Mouse (Mus musculus) ES-Bruce4 (cell line): ENCODE data around the gene Samd15.
"Not testable (repeated sequence)": the region's sequence is repeated elsewhere in the genome, so short reads cannot be mapped to it uniquely, and the experiment has no call there.

ENCODE experiments used
- CTCF ChIP-seq: IDR thresholded peaks from one replicate; pipeline ENCODE4 v1.8.1; 2011; ENCODE audit warnings: low read depth, low read length
- EP300 ChIP-seq: IDR thresholded peaks from 2 replicates; pipeline ENCODE4 v1.6.1; 2011; ENCODE audit warnings: low read depth, low read length; ENCODE audit not compliant: insufficient read depth
- POLR2A ChIP-seq: IDR thresholded peaks from one replicate; pipeline ENCODE4 v1.8.1; 2011; ENCODE audit warnings: low read length; ENCODE audit not compliant: insufficient read depth

DNA sequence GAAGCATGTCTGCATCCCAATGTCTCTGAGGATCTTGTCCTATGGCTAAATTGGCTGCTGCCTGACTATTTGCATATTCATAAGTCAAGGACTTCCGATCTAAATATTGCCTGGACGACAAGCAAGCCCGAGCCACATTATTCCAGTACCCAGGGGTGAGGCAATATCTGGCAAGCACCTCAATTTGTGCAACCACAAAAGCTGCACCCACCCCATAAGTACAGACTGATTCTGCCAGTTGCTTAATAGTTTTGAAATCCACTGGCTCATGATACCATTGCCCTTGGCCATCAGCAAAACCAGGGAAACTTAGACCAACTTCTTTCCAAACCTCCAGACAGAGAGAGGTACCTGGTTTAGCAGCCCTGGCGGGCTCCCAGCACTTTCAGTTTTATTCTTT is 45.1 kb upstream of the Samd15 start:
- not testable (repeated sequence) for TF ChIP-seq CTCF, EP300, POLR2A
